Mouse (Mus musculus) granulocyte monocyte progenitor cell, adult 5-6 weeks (primary cell): ENCODE measurements around the gene 4930564D02Rik. TPM values are rescaled to one million over a fixed set of nuclear protein-coding genes. Genes with fewer than 3 reads are reported as not detected.

Source experiments
- ATAC-seq: replicated peaks from 2 replicates; pipeline ENCODE4 v1.8.0; 2016; ENCODE audit warnings: mild to moderate bottlenecking, moderate TSS enrichment, inconsistent platforms; ENCODE audit not compliant: poor library complexity, severe bottlenecking
- total RNA-seq, 2 experiments: library from RNA; stranded (forward) in 1 of 2; stranded (reverse) in 1 of 2; fragments of 200-712, 200-1000 nt in 1 of 2; fragments of >200 nt in 1 of 2; fragmentation: Nextera tagmentation in 1 of 2; gene quantifications; 2 replicates each; pipeline ENCODE4 v1.2.3; 2014 to 2017

4930564D02Rik gene
- total RNA-seq, 2 experiments from 2014 or later: not detected

DNA sequence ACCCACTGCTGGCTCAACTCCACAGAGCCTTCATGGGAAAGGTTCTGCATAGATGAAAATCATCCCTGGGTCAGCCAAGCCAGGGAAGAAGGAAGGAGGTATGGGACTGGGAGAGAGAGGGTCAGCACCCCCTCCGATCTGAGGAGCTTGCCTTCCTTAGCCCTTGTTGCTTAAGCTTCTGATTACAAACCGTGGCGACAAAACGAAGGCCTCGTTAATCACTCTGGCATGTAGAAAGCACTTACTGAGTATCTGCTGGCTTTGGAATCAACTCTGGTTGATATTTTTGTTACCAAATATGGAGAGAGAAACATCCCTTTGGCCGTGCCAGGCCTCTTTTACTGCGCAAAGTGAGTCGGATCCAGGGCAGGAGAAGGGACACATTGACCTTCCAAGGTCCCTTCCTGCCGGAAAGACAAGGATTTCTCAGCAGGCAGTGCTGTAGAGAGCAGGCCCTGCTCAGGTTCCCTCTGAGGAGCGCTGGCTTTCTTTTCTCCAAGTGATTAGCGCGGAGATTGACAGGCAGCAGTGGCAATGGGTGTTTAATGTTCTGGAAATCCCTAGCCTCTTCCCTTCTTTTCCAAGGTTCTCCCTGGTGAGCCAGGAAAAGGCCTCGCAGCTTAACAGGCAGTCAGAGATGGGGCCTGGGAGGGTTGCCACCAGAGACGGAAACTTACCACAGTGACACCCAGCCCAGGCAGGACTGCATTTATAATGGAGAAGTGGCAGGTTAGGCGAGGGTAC, 33.1 kb downstream of the 4930564D02Rik start:
- ATAC-seq: no peak

DNA sequence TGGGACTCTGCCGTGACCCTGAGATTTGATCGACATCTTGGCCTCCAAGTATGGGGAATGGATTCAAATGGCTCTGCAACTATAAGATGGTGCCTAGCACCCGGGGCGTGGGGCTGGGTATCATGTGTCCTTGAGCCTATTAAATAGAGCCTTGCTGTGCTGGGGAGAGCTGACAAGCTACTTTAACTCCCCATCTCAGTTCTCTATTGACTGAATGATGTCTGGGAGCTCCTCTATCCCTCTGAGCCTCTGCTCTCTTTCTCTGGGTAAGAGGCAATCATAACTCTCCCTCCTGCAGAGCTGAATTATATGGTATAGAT, 33.6 kb downstream of the 4930564D02Rik start:
- ATAC-seq: no peak

GRCm38 (mm10) chr3:105105827-105106226, 39.2 kb downstream of the 4930564D02Rik start:
- ATAC-seq: no peak

- no peak for ATAC-seq
These were observed 47.2 kb downstream of the 4930564D02Rik start for GRCm38 (mm10) chr3:105113859-105114258.

GRCm38 (mm10) chr3:105114269-105114668, 47.6 kb downstream of the 4930564D02Rik start:
- peak; percentile 97 for ATAC-seq

- ATAC-seq: no peak
These were observed 50.0 kb downstream of the 4930564D02Rik start for GRCm38 (mm10) chr3:105116596-105116995.

GRCm38 (mm10) chr3:105123776-105124175, 57.1 kb downstream of the 4930564D02Rik start:
- ATAC-seq: no peak

DNA sequence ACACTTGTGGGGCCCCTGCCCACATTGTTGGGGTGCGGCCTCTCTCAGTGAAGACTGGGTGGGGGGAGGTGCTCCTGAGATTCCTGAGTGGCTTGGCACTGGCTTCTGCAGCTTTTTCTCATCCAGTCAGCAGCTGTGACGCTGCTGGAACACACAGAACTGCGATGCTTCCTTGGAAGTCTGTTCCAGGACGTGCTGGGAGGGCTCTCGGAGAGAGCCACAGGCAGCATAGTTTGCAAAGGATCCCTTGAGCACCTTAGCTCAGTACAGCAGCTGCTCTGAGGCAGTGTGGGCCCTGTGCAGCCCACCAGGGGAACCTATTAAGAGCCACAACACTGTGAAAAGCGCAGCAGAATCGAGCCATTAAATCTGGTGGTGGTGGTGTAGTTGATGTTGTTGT, 61.2 kb downstream of the 4930564D02Rik start:
- ATAC-seq: no peak

Other genes starting within 250 kb of the 4930564D02Rik start
- 12.2 and 13.9 TPM in 2 replicates for gene Mov10, start 248.3 kb upstream of the 4930564D02Rik start, total RNA-seq (2014; fragmentation: Nextera tagmentation)
- gene Mov10, start 248.3 kb upstream of the 4930564D02Rik start, total RNA-seq (2017): 2.4 TPM in 2 replicates
- 19.7 and 27.5 TPM in 2 replicates for gene St7l, start 202.8 kb upstream of the 4930564D02Rik start, total RNA-seq (2014; fragmentation: Nextera tagmentation)
- 18.4 and 30.3 TPM in 2 replicates for gene St7l, start 202.8 kb upstream of the 4930564D02Rik start, total RNA-seq (2017)
- 194 and 247 TPM in 2 replicates for gene Capza1, start 202.3 kb upstream of the 4930564D02Rik start, total RNA-seq (2014; fragmentation: Nextera tagmentation)
- gene Capza1, start 202.3 kb upstream of the 4930564D02Rik start, total RNA-seq (2017): 262 and 322 TPM in 2 replicates
- gene Wnt2b, start 104.9 kb upstream of the 4930564D02Rik start, total RNA-seq (2014; fragmentation: Nextera tagmentation): not detected in 2 replicates
- gene Wnt2b, start 104.9 kb upstream of the 4930564D02Rik start, total RNA-seq (2017): not detected in 2 replicates
- gene Cttnbp2nl, start 13.7 kb upstream of the 4930564D02Rik start, total RNA-seq (2014; fragmentation: Nextera tagmentation): 1.8 TPM in 1 of 2 replicates, not detected in the other
- gene Cttnbp2nl, start 13.7 kb upstream of the 4930564D02Rik start, total RNA-seq (2017): 0.78 TPM in 1 of 2 replicates, not detected in the other